Mouse (Mus musculus): ENCODE measurements around the gene Fance.
"Not testable (repeated sequence)": the region's sequence is repeated elsewhere in the genome, so short reads cannot be mapped to it uniquely, and the experiment has no call there.

The Fance gene

DNA sequence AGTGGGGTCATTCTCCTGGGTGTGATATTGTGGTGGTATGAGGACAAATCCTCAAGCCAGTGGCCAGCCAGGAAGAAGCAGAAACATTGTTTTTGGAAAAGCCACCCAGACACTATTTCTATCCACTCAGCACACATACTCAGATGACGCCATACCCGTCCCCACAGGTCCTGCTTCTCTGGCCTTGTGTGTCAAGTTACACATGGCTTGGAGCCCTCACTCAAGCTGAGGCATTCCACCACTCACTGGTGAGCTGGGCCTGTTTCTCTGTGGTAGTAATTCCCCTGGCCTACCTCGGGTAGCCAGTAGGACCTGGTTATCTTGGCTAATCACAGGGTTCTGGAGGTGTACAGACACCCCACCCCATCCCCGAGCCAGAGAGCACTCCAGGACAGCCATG, 19.6 kb upstream of the Fance start:
- DNase-seq (ENCODE audit: low spot score in 2 of 2) = no peak

DNA sequence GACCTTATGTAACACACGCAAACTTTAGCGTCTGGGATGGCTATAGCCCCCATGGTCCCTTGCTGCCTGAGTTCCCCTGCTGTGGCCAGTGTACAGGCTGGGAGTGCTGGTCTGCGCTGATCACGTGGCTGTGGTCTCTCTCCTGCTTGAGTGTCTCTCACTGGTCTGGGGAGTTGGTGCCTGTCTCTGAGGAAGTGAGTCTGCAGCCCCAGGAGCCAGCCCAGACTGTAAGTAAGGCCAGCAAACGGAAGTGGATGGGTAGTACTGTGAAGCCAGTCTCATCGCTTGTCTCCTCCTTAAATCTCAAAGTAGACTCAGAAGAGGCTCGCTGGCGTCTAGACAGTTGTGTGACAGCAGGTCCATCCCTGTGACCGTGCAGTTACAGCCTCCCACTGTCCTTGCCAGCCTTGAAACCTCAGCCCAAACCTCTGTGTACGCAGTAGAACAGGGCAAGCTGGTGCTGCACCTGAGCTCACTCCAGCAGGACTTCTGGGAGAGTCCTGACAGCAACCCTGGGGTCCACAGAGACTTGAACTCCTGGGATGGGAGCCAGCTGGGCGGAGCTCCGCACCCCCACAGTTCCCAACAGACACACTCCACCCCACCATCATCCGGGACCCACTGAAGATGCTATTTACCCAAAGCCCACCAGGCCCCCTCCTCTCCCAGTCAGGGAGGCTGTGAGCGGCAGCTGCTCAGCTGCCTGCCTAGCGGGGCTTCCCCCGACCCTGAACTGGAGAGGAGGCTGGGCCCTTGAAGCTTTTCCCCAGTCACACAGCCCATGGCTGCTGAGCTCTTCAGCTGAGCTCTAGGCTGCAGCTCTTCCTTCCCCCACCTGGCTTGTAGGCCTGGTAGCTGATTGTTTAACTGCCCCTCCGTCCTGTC, 18.6 kb upstream of the Fance start:
- peak in 1 of 2 experiments; percentile 47 for DNase-seq (ENCODE audit: low spot score in 2 of 2)

DNA sequence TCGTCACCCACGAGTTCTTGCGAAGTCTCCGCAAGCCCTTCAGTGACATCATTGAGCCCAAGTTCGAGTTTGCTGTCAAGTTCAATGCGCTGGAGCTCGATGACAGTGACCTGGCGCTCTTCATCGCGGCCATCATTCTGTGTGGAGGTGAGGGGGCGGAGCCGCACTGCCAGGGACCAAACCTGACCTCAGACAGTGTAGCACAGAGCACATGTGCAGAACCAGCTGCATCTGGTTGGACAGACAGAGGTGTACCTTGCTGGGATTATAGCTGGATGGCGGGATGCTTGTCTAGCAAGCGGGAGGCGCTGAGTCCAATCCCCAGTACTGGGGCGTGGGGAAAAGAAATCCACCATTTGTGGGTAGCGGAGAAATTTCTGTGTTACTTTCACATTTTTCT, 14.4 kb upstream of the Fance start:
- DNase-seq (ENCODE audit: low spot score in 2 of 2) = no peak

DNA sequence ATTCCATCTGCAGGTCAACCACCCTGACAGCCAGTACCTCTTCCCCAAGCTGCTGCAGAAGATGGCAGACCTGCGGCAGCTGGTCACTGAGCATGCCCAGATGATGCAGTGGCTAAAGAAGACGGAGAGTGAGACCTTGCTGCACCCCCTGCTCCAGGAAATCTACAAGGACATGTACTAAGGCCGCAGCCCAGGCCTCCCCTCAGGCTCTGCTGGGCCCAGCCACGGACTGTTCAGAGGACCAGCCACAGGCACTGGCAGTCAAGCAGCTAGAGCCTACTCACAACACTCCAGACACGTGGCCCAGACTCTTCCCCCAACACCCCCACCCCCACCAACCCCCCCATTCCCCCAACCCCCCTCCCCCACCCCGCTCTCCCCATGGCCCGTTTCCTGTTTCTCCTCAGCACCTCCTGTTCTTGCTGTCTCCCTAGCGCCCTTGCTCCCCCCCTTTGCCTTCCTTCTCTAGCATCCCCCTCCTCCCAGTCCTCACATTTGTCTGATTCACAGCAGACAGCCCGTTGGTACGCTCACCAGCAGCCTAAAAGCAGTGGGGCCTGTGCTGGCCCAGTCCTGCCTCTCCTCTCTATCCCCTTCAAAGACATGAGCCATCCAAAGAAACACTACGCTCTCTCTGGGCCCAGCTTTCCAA, 13.5 kb upstream of the Fance start:
- no peak for DNase-seq (ENCODE audit: low spot score in 2 of 2)

DNA sequence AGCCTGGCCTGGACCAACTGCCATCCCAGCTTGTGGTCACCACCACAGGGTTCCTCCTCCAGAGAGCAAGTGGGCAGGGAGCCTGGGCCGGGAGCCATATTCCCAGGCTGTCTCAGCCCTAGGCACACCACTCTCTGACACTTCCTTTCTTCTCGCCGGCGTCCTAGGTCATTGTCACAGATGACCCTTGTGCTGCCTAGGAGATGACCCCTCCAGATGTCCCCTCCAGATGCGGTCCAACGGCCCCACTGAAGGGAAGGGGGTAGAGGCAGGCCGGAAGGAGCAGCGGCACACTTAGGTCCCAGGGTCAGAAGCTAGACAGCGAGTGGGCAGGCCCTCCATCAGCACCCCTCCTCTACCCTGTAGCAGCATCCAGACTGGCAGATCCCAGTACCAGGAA, 13.0 kb upstream of the Fance start:
- DNase-seq (ENCODE audit: low spot score in 2 of 2) = no peak

DNA sequence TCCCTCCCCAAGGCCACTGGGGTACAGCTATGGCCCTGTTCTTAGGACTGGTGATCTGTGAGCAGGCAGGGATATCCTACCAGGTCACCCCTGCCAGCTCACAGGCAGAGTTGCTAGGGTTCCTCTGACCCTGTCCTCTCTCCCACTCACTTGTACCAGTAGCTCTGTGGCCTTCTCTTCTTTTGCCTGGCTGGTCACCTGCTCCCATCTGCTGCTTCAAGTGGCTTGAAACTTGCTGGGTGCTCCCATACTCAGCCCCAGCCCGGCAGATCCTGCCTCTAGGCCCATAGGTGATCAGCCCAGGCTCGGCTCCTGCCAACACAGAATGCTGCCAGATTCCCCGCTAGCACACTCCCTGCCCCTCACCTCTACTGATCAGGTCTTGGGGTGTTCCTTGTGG, 12.5 kb upstream of the Fance start:
- no peak for DNase-seq (ENCODE audit: low spot score in 2 of 2)

DNA sequence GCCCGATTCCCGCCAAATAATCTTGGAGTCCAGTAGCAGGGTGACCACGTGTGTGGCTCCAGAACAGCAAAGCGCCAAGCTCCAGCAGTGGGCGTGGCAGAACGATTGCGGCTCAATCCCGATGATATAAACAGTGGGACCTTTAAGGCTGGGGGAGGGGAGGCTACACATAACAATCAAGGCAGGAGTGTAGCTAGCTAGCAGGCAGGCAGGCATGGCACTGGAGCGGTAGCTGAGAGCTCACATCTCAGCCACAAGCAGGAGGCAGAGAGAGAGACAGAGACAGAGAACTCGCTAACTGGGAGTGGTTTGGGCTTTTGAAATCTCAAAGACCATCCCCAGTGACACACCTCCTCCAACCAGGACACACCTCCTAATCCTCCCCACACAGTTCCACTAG, 8.1 kb upstream of the Fance start:
- DNase-seq (ENCODE audit: low spot score in 2 of 2) = no peak

DNA sequence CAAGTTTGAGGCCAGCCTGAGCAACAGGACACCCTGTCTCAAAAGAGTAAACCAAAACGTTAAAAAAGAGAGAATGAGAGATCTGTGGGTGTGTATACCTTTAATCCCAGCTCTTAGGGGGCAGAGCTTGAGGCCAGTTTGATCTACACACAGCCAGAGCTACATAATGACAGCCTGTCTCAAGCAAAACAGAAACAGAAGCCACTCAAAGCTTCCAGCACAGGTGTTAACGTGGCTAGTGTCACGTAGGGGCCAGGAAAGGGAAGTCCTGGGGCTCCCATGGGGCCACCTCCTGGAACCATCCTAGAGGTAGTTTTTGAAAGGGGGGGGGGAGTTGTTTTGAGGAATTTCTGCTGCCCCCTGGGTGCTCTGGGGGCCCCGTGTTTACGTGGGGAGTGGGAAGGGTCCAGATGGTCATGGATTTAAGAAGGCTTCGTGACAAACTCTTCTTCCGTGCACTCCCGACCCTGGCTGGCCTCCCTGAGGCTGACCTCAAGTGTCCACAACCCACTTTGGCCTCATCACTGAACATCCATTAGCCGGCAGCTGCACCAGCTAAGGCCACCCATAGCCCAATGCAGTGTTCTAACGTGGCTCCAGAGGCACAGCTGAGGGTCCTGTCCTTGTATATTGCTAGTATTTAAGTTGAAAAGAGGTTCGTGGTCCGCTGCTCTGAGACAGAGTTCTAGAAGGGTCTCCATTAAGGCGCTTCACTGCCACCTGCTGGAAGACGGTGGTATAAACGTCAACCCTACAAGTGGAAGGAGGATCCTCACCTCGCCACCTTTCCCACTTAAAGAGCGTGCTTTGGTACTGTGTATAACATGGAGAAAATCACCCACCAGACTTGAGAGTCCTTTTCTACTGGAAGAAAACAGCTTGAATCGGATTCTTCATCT, 4.8 kb upstream of the Fance start:
- DNase-seq (ENCODE audit: low spot score in 2 of 2) = peak; percentile 37 to 84

DNA sequence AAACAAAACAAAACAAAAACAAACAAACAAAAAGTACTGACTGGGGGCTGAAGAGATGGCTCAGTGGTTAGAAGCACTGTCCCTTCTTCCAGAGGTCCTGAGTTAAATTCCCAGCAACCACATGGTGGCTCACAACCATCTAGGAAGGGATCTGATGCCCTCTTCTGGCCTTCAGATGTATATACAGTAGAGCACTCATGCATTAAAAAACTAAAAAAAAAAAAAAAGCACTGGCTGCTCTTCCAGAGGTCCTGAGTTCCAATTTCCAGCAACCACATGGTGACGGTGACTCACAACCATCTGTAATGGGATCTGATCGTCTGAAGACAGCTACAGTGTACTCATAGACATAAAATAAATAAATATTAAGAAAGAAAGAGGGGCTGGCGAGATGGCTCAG, 2.5 kb upstream of the Fance start:
- DNase-seq (ENCODE audit: low spot score in 2 of 2) = no peak

DNA sequence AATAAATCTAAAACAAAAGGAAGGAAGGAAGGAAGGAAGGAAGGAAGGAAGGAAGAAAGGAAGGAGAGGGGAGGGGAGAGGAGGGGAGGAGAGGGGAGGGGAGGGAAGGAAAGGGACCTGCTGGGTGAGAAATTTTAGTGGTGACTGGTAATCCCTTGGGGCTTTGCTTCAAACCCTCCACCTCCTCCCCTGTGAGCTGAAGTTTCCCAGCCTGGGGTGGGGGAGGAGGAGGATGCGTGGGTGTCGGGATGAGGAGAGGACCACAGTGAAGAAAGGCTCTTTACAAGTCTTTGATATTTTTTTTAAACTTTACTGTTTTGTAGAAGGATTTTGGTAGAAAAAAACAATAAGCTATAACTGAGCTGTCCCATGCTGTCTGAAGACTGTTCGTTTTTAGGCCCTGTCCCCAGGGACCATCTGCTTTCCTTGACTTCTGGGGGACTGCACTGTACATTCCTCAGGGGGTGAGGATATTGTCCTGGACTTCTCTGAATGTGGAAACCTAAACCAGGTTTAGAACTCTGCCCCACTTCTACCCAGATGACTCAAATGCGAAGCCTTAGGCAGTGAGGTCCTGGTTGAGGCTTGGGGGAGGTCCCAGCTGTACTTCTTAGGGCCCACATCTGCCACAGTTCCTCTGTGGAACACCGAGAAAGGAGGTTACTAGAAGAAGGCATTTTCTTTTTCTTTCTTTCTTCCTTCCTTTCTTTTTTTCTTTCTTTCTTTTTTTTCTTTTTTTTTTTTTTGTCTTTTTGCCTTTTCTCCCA, 1.8 kb upstream of the Fance start:
- no peak for DNase-seq (ENCODE audit: low spot score in 2 of 2)

DNA sequence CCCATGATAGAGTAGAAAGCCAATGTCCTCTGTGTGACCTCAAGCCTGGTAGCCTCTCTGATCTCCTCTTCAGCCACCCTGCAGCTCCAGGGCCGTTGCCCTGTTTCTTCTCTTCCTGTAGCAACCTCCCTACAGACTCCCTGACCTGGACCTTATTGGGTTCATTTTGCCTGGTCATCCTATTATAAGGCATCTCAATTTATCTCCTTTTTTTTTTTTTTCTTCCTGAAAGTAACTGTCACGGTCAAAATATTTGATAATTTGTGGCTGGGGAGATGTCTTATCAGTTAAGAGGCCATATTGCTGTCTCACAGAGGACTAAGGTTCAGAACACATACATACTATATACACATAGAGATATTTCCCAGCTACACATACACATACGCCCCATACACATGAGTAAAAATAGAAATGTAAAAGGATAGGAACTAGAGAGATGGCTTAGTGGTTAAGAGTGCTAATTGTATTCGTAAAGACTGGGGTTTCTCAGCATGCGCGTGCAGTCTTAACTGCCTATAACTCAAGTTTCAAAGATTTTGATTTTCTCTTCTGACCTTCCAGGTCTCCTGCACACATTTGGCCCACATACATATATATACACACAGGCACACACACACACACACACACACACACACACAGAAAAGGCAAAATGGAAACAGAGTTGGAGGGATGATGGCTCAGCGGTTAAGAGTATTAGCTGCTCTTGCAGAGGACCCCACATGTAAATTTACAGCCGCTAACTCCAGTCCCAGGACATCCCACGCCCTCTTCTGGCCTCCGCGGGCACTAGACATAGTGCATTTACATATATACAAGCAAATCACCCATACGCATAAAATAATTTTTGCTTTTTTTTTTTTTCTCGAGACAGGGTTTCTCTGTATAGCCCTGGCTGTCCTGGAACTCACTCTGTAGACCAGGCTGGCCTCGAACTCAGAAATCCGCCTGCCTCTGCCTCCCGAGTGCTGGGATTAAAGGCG, 797 bp upstream of the Fance start:
- DNase-seq (ENCODE audit: low spot score in 2 of 2) = no peak

DNA sequence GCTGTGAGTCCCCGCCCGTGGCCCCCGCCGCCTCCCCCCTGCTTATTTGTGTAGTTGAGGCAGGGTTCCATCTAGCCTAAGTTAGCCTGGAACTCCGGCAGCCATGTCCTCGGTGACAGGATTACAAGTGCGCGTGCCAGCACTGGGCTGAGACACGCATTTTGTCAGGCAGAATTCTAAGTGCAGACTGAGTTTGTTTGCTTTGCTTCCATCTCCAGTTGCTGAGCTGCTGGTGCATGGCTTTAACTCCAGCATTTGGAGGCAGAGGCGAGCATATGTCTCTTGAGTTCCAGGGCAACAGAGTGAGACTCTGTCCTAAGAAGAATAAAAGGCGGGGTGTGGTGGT, 534 bp downstream of the Fance start:
- no peak for DNase-seq (ENCODE audit: low spot score in 2 of 2)

DNA sequence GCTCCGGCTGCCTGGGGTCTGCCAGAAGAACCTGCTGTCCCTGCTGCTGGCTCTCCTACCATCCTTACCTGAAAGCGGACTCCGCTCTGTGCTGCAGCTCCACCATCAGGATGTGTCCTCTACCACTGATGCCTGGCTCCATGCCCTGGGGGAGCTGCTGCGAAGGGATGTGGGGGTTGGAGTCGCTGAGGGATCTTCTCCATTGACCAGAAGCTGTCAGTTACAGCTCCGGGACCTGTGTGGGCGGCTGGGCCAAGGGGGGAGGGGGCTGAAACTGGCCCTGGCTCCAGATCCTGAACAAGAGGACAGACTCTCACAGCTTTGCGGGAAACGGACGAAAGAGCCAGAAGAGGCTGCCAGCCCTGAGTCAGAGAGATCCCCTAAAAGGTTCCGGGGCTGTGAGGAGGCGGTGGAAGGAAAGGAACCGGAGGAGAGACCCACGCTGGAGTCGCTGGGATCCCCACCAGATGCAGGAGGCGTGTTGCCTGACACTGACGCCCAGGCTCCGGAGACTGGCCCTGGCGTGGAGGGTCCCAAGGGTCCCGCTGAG, 2.4 kb downstream of the Fance start:
- DNase-seq (ENCODE audit: low spot score in 2 of 2) = no peak

DNA sequence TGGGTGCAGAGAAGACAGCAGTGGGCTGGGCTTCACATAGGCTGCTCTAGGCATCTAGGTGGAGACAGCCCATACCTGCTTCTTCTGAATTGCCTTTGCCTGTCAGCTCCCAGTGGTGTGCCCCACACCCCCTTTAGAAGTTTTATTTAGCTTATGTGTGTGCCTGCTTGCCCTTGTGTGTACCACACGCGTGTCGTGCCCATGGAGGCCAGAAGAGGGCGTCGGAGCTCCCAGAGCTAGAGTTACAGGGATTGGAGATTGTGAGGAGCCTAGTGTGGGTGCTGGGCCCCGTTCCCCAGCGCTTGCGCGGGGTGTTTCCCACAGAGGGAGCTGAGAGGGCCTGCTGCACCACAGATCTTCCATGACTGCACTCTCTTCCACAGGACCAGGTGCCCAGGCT, 3.2 kb downstream of the Fance start:
- DNase-seq (ENCODE audit: low spot score in 2 of 2) = no peak

DNA sequence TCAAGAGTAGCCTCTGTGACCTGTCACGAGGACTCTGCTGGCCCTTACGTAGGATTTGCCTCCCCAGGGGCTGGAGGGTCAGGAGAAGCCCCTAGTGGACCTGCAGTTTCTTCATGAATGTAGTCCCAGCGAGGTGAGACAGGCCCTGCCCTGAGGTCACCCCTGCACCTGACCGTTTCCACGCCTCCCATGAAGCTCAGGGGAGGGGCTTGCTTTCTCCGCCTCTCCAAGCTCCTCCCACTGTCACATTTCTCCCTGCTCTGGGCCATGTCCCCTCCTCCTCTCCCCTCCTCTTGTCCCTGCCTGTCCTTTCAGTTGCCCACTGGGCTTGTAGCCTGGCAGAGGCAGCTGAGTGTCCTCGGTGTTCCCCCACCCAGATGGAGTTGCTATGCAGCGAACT, 3.8 kb downstream of the Fance start:
- DNase-seq (ENCODE audit: low spot score in 2 of 2) = no peak

DNA sequence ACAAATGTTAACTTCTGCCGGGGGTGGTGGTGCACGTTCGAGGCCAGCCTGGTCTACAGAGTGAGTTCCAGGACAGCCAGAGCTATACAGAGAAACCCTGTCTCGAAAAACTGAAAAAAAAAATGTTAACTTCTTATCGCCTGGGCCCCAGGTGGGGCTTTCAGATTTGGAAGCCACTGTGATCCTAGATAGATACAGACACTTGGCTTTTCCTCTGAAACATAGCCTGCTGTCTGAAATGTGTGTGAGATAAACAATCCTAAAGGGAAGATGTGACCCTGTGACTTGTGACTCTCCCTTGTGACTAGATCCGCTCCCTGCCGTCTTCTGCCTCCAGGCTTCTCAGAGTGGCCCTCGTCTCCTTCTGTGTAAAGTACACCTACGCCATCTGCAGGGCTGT, 4.4 kb downstream of the Fance start:
- no peak for DNase-seq (ENCODE audit: low spot score in 2 of 2)

DNA sequence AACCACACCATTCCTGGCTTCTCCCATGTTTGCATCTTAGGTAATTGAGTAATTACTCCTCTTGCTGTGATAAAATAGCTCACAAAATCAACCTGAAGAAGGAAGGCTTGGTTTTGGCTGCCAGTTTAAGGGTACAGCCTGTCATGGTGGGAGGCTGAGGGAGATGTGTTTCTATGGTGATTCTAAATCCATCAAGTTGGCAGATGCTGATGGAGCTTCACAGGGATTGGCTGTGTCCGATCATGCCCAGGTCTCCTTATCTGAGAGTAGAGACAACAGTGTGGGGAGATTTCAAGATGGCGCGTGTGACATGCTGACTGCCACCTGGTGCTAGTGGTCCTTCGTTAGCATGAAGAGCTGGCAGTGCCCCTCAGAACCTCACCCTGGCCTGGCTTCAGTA, 8.4 kb downstream of the Fance start:
- DNase-seq (ENCODE audit: low spot score in 2 of 2) = no peak

DNA sequence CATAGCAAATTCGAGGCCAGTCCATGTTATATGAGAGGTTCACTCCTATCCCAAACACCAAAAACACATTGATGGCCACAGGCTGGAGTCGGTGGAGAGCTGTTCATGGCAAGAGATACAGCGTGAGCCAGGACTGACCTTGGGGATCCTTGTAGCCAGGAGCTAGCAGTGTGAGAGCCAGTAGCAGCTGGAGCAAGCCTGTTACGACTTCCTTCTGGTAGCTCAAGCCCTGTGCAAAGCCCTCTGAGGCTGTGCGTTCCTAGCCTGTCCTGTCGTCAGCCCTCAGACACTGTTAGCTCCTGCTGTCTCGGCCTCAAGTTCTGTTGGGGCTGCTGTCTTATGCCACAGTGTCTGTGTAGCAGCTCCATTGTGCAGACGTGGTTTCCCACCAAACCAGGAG, 10.5 kb downstream of the Fance start:
- DNase-seq (ENCODE audit: low spot score in 2 of 2) = no peak

DNA sequence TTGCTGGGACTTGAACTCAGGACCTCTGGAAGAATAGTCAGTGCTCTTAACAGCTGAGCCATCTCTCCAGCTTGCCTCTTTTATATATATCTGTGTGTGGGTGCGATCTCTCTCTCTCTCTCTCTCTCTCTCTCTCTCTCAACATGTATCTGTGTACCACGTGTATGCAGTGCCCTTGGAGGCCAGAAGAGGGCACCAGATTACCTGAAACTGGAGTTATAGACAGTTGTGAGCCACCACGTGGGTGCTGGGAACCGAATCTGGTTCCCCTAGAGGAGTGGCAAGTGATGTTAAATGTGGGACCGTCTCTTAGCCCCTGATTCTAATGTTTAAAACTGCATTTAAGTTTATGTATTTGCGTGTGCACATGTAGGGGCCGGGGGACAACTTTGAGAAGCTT, 11.1 kb downstream of the Fance start:
- not testable (repeated sequence) for DNase-seq (ENCODE audit: low spot score in 2 of 2)

DNA sequence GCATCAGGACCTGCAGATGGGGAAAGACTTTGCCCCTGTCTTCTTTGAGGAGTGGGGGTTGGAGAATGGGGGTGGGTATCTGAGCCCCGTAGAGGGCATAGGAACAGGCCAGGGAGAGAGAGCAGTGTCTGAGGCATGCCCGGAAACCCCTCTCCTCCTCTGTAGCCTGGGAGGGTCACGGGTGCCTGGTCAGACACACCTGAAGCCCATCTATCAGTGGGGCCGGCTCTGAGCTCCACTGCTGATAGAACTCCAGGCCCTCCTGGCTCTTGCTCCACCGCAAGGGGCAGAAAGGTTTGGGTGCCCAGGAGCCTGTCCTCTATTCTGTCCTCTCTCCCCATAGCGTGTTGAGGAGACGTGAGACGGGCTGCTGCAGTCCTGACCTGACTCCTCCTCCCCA, 12.4 kb downstream of the Fance start:
- DNase-seq (ENCODE audit: low spot score in 2 of 2) = no peak

Measured in frontal cortex, postnatal 10 days (tissue).